Mouse (Mus musculus): ENCODE measurements around the gene Gm39115. TPM values are rescaled to one million over a fixed set of nuclear protein-coding genes. Genes with fewer than 3 reads are reported as not detected.
"Not testable (repeated sequence)": the region's sequence is repeated elsewhere in the genome, so short reads cannot be mapped to it uniquely, and the experiment has no call there.

The Gm39115 gene
- polyA plus RNA-seq (2016; fragmentation: Nextera tagmentation; extraction: Ambion mirVana): not detected in 2 replicates

- not testable (repeated sequence) for H3K4me3 ChIP-seq; ATAC-seq; H3K27ac ChIP-seq; H3K9me3 ChIP-seq (replicated peaks); H3K9ac ChIP-seq; H3K27me3 ChIP-seq (replicated peaks); H3K36me3 ChIP-seq; H3K4me1 ChIP-seq; H3K4me2 ChIP-seq
- WGBS (ENCODE audit: insufficient replicate concordance): 20% methylated on average over 2 of the region's 2 CpGs
These were observed at the start of gene Gm39115 for GRCm38 (mm10) chr7:142135934-142136333. Gm39115 (minus strand) TSS chr7:142136034.

GRCm38 (mm10) chr7:142181021-142181420, 45.2 kb upstream of the Gm39115 start:
- H3K27me3 ChIP-seq (replicated peaks): no peaks in the 10 kb centered on the region
- no peak overlapping the region for H3K27ac ChIP-seq
- no peaks in the 10 kb centered on the region for H3K4me1 ChIP-seq
- no peaks in the 10 kb centered on the region for H3K36me3 ChIP-seq
- no peak overlapping the region for H3K4me3 ChIP-seq
- H3K9me3 ChIP-seq (replicated peaks): no peaks in the 10 kb centered on the region
- no peak overlapping the region for H3K9ac ChIP-seq
- H3K4me2 ChIP-seq: no peak overlapping the region
- ATAC-seq: no peak
- WGBS (ENCODE audit: insufficient replicate concordance): 15% methylated on average over 1 of the region's 1 CpGs

GRCm38 (mm10) chr7:142178685-142179084, 42.9 kb upstream of the Gm39115 start:
- H3K4me1 ChIP-seq: no peaks in the 10 kb centered on the region
- no peak overlapping the region for H3K4me3 ChIP-seq
- no peak for ATAC-seq
- no peaks in the 10 kb centered on the region for H3K9me3 ChIP-seq (replicated peaks)
- no peak overlapping the region for H3K4me2 ChIP-seq
- H3K9ac ChIP-seq: no peak overlapping the region
- H3K36me3 ChIP-seq: no peaks in the 10 kb centered on the region
- no peaks in the 10 kb centered on the region; the same call in 1 of the 2 replicates for H3K27me3 ChIP-seq (replicated peaks)
- no peak overlapping the region for H3K27ac ChIP-seq
- WGBS (ENCODE audit: insufficient replicate concordance): 64% methylated on average over 1 of the region's 1 CpGs

GRCm38 (mm10) chr7:142175905-142176304, 40.1 kb upstream of the Gm39115 start, which contains the start of gene Krtap5-2:
Krtap5-2 (minus strand) TSS chr7:142176005.
- H3K4me1 ChIP-seq; H3K9ac ChIP-seq; H3K9me3 ChIP-seq (replicated peaks); H3K36me3 ChIP-seq; H3K27me3 ChIP-seq (replicated peaks); H3K4me3 ChIP-seq; H3K27ac ChIP-seq; H3K4me2 ChIP-seq; ATAC-seq: not testable (repeated sequence)

- H3K27ac ChIP-seq: no peak overlapping the region
- no peaks in the 10 kb centered on the region for H3K36me3 ChIP-seq
- no peak overlapping the region for H3K9ac ChIP-seq
- no peaks in the 10 kb centered on the region for H3K9me3 ChIP-seq (replicated peaks)
- no peak for ATAC-seq
- no peaks in the 10 kb centered on the region for H3K4me1 ChIP-seq
- H3K27me3 ChIP-seq (replicated peaks): no peaks in the 10 kb centered on the region; the same call in 1 of the 2 replicates
- H3K4me2 ChIP-seq: no peak overlapping the region
- H3K4me3 ChIP-seq: no peak overlapping the region
- 31% methylated on average over 3 of the region's 3 CpGs for WGBS (ENCODE audit: insufficient replicate concordance)
These were observed 34.0 kb upstream of the Gm39115 start for GRCm38 (mm10) chr7:142169836-142170235.

- H3K9ac ChIP-seq; H3K4me2 ChIP-seq; H3K4me3 ChIP-seq; H3K9me3 ChIP-seq (replicated peaks); H3K36me3 ChIP-seq; H3K4me1 ChIP-seq; H3K27me3 ChIP-seq (replicated peaks); ATAC-seq; H3K27ac ChIP-seq: not testable (repeated sequence)
These were observed 29.8 kb upstream of the Gm39115 start, which contains the start of gene Gm4553 for GRCm38 (mm10) chr7:142165639-142166038. Gm4553 (minus strand) TSS chr7:142165739.

GRCm38 (mm10) chr7:142159366-142159765, 23.5 kb upstream of the Gm39115 start:
- WGBS (ENCODE audit: insufficient replicate concordance): 77% methylated on average over 3 of the region's 3 CpGs
- Histone ChIP-seq H3K9ac (no peak overlapping the region), H3K4me2 (no peak overlapping the region), H3K9me3 (replicated peaks) (no peaks in the 10 kb centered on the region), H3K36me3 (no peaks in the 10 kb centered on the region), H3K27ac (no peak overlapping the region), H3K27me3 (replicated peaks) (no peaks in the 10 kb centered on the region), H3K4me1 (no peaks in the 10 kb centered on the region), H3K4me3 (no peak overlapping the region)
- ATAC-seq: no peak

- not testable (repeated sequence) for H3K27me3 ChIP-seq (replicated peaks); H3K27ac ChIP-seq; H3K4me3 ChIP-seq; H3K4me2 ChIP-seq; H3K4me1 ChIP-seq; H3K9me3 ChIP-seq (replicated peaks); H3K36me3 ChIP-seq; ATAC-seq; H3K9ac ChIP-seq
- WGBS (ENCODE audit: insufficient replicate concordance): 28% methylated on average over 2 of the region's 2 CpGs
These were observed 21.2 kb upstream of the Gm39115 start, which contains the start of gene Gm29735 for GRCm38 (mm10) chr7:142157013-142157412. Gm29735 (minus strand) TSS chr7:142157113.

GRCm38 (mm10) chr7:142155308-142155707, 19.5 kb upstream of the Gm39115 start:
- H3K4me2 ChIP-seq: no peak overlapping the region
- H3K4me3 ChIP-seq: no peak overlapping the region
- WGBS (ENCODE audit: insufficient replicate concordance): 48% methylated on average over 1 of the region's 1 CpGs
- ATAC-seq: no peak
- H3K36me3 ChIP-seq: no peaks in the 10 kb centered on the region
- H3K27ac ChIP-seq: no peak overlapping the region
- H3K9me3 ChIP-seq (replicated peaks): no peaks in the 10 kb centered on the region
- no peaks in the 10 kb centered on the region for H3K27me3 ChIP-seq (replicated peaks)
- no peak overlapping the region for H3K9ac ChIP-seq
- no peaks in the 10 kb centered on the region for H3K4me1 ChIP-seq

GRCm38 (mm10) chr7:142152191-142152590, 16.4 kb upstream of the Gm39115 start:
- H3K4me2 ChIP-seq: no peak overlapping the region
- H3K4me3 ChIP-seq: no peak overlapping the region
- ATAC-seq: no peak
- 76% methylated on average over 4 of the region's 4 CpGs for WGBS (ENCODE audit: insufficient replicate concordance)
- no peaks in the 10 kb centered on the region for H3K27me3 ChIP-seq (replicated peaks)
- H3K27ac ChIP-seq: no peak overlapping the region
- no peak overlapping the region for H3K9ac ChIP-seq
- H3K9me3 ChIP-seq (replicated peaks): no peaks in the 10 kb centered on the region
- no peaks in the 10 kb centered on the region for H3K4me1 ChIP-seq
- H3K36me3 ChIP-seq: no peaks in the 10 kb centered on the region

- H3K27me3 ChIP-seq (replicated peaks): 0 out of 2 replicates have a peak, but pooled peaks cover 5% of the 10 kb centered on the region
- no peaks in the 10 kb centered on the region for H3K4me1 ChIP-seq
- ATAC-seq: no peak
- no peaks in the 10 kb centered on the region for H3K9me3 ChIP-seq (replicated peaks)
- no peak overlapping the region for H3K4me3 ChIP-seq
- no peak overlapping the region for H3K4me2 ChIP-seq
- H3K36me3 ChIP-seq: no peaks in the 10 kb centered on the region
- no peak overlapping the region for H3K27ac ChIP-seq
- H3K9ac ChIP-seq: no peak overlapping the region
These were observed 12.8 kb upstream of the Gm39115 start for GRCm38 (mm10) chr7:142148633-142149032.

- ATAC-seq: no peak
- Histone ChIP-seq H3K4me1 (no peaks in the 10 kb centered on the region), H3K36me3 (no peaks in the 10 kb centered on the region), H3K9ac (no peak overlapping the region), H3K27me3 (replicated peaks) (0 out of 2 replicates have a peak, but pooled peaks cover 5% of the 10 kb centered on the region), H3K4me3 (no peak overlapping the region), H3K4me2 (no peak overlapping the region), H3K9me3 (replicated peaks) (no peaks in the 10 kb centered on the region), H3K27ac (no peak overlapping the region)
- WGBS (ENCODE audit: insufficient replicate concordance): 0% methylated on average over 1 of the region's 1 CpGs
These were observed 10.2 kb upstream of the Gm39115 start for GRCm38 (mm10) chr7:142146033-142146432.

GRCm38 (mm10) chr7:142145413-142145940, 9.6 kb upstream of the Gm39115 start:
- Histone ChIP-seq H3K4me3 (no peak overlapping the region), H3K27ac (no peak overlapping the region), H3K4me1 (no peaks in the 10 kb centered on the region), H3K9me3 (replicated peaks) (no peaks in the 10 kb centered on the region), H3K9ac (no peak overlapping the region), H3K27me3 (replicated peaks) (0 out of 2 replicates have a peak, but pooled peaks cover 5% of the 10 kb centered on the region), H3K4me2 (no peak overlapping the region), H3K36me3 (no peaks in the 10 kb centered on the region)
- WGBS (ENCODE audit: insufficient replicate concordance): 37% methylated on average over 4 of the region's 4 CpGs
- no peak for ATAC-seq
